Mouse (Mus musculus) limb, embryonic 14.5 days (tissue): ENCODE measurements around the gene Sdk1. TPM values are rescaled to one million over a fixed set of nuclear protein-coding genes. Genes with fewer than 3 reads are reported as not detected.

Source experiments
- ATAC-seq: fragments of 200-750 bp; cut with Nextera tagmentation; 2 replicates; pipeline ENCODE4 v1.8.0; 2017; ENCODE audit warnings: low read depth, moderate number of reproducible peaks, moderate TSS enrichment; ENCODE audit not compliant: low FRiP score
- DNase-seq: peaks from one replicate; pipeline ENCODE4 v3.0.0-alpha.2; 2015; ENCODE audit warnings: low spot score
- H3K27ac ChIP-seq: fragments of 300-500 bp; sonication (generic); replicated peaks from 2 replicates; pipeline ENCODE4 v1.5.1; 2014; ENCODE audit warnings: low read depth, mild to moderate bottlenecking, low read length, moderate library complexity, mixed read lengths
- H3K27me3 ChIP-seq: fragments of 300-500 bp; sonication (generic); 2 replicates; pipeline ENCODE4 v1.6.1; 2014; ENCODE audit warnings: low read length, mixed read lengths; ENCODE audit not compliant: control insufficient read depth, insufficient read depth
- H3K36me3 ChIP-seq: fragments of 300-500 bp; sonication (generic); 2 replicates; pipeline ENCODE4 v1.6.1; 2014; ENCODE audit warnings: mild to moderate bottlenecking, low read length, moderate library complexity, mixed read lengths; ENCODE audit not compliant: control insufficient read depth, insufficient read depth
- H3K4me1 ChIP-seq: fragments of 300-500 bp; sonication (generic); 2 replicates; pipeline ENCODE4 v1.6.1; 2014; ENCODE audit warnings: antibody characterized with exemption, low read length, mixed read lengths; ENCODE audit not compliant: control insufficient read depth, insufficient read depth
- H3K4me2 ChIP-seq: fragments of 300-500 bp; sonication (generic); replicated peaks from 2 replicates; pipeline ENCODE4 v1.6.1; 2014; ENCODE audit warnings: low read depth, mild to moderate bottlenecking, low read length, moderate library complexity; ENCODE audit not compliant: severe bottlenecking
- H3K4me3 ChIP-seq: fragments of 300-500 bp; sonication (generic); replicated peaks from 2 replicates; pipeline ENCODE4 v1.5.1; 2014; ENCODE audit warnings: low read length
- H3K9ac ChIP-seq: fragments of 300-500 bp; sonication (generic); 2 replicates; pipeline ENCODE4 v1.6.1; 2014; ENCODE audit warnings: mild to moderate bottlenecking, low read depth, low read length, moderate library complexity; ENCODE audit not compliant: severe bottlenecking
- H3K9me3 ChIP-seq: fragments of 300-500 bp; sonication (generic); 2 replicates; pipeline ENCODE4 v1.6.1; 2016; ENCODE audit warnings: low read length; ENCODE audit not compliant: control insufficient read depth
- POLR2A ChIP-seq: fragments of 200-500 bp; IDR thresholded peaks from 2 replicates; pipeline ENCODE4 v1.8.0; 2012; ENCODE audit warnings: inconsistent platforms, mild to moderate bottlenecking, moderate library complexity, borderline replicate concordance; ENCODE audit not compliant: insufficient read depth, insufficient read length; ENCODE audit errors: extremely low read depth
- WGBS: fragments of 180-500 bp; shearing (Covaris S2); extraction: QIAGEN DNeasy Blood & Tissue Kit; methylation state at CpG from one replicate; pipeline ENCODE4 v1.1.7; 2014; 5-methylcytosine and 5-hydroxymethylcytosine counted together
- polyA plus RNA-seq, 2 experiments: library from polyadenylated mRNA; depleted of rRNA in 1 of 2; stranded (reverse) in 1 of 2; unstranded in 1 of 2; fragments of >200 nt; fragmentation: Nextera tagmentation in 1 of 2; extraction: Ambion mirVana in 1 of 2; gene quantifications; 2 replicates each; pipeline versions ENCODE4 v1.2.1 to v1.2.3; 2012 to 2014

Sdk1 gene
- polyA plus RNA-seq, 2 experiments = 2.8 to 7.2 TPM

DNA sequence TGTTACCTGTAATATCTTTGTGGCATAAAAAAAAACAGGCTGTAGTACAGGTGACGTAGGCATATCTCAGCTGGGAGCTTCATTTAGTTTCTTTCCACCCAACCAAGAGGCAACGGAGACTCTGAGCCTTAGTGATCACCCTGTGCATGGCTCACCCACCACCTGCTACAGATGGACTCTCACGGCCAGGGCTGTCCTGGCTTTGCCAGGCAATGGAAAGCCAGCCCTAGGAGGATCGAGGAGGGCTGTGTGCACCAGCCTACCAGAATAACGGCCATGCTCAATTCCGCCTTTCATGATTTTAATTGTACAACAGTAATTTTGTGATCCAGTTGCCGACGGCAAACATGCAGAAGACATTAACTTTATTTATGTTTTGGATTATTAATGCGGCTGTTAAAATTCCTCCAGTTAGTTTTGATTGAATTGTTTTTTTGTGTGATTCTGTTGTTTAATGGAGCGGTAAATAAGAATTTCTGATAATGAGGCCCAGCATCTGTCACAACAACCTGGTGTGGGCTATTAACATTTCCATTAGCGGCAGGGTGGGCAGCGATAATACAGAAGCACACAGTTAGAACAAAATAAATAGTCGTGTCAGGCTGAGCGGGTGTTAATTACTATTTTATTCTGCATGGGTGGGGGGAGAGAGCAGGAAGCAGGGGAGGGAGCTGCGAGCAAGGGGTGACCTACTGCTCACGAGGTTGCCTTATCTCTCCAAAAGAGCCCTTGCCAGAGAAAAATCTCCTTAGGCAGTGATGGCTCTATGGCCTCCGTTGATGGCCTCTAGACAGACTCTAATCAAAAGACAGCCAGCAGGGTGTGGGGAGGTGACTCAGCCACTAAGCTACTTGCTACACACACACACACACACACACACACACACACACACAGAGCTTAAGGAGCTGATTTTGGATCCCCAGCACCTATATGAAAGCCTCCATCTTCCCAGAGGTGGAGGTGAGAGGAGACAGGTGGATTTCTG, 915.9 kb downstream of the Sdk1 start:
- Histone ChIP-seq H3K4me2 (no peak overlapping the region), H3K4me1 (no peaks in the 10 kb centered on the region), H3K9me3 (no peaks in the 10 kb centered on the region), H3K36me3 (no peaks in the 10 kb centered on the region), H3K27ac (no peak overlapping the region), H3K27me3 (no peaks in the 10 kb centered on the region), H3K9ac (no peak overlapping the region), H3K4me3 (no peak overlapping the region)
- no peak for TF ChIP-seq POLR2A
- WGBS = 47% methylated on average over 17 of the region's 17 CpGs
- ATAC-seq (no peak), DNase-seq (no peak)

DNA sequence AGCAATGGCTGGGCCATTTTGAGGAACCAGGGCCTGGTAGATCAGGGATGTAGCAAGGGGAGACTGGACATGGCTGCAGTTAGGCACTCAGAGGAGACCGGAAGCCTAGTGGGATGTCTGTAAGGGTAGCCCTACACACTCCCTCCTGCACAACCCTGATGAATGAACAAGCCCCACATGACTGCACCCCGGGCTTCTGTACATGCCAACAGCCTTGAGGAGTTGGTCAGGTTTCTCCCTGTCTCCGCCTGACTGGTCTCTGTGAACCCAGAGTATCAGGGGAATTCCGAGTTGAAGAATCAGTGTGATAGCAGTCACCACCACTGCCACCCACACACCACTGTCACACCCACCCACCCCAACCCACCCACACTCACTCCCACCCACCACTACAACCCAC, 922.2 kb downstream of the Sdk1 start:
- H3K9me3 ChIP-seq = no peaks in the 10 kb centered on the region
- DNase-seq (no peak), ATAC-seq (no peak)
- H3K27me3 ChIP-seq = no peaks in the 10 kb centered on the region
- no peak overlapping the region for H3K4me3 ChIP-seq
- no peak overlapping the region for H3K4me2 ChIP-seq
- H3K27ac ChIP-seq = no peak overlapping the region
- WGBS = 87% methylated on average over 4 of the region's 4 CpGs
- TF ChIP-seq POLR2A = no peak
- H3K36me3 ChIP-seq = no peaks in the 10 kb centered on the region
- no peak overlapping the region for H3K9ac ChIP-seq
- no peaks in the 10 kb centered on the region for H3K4me1 ChIP-seq

DNA sequence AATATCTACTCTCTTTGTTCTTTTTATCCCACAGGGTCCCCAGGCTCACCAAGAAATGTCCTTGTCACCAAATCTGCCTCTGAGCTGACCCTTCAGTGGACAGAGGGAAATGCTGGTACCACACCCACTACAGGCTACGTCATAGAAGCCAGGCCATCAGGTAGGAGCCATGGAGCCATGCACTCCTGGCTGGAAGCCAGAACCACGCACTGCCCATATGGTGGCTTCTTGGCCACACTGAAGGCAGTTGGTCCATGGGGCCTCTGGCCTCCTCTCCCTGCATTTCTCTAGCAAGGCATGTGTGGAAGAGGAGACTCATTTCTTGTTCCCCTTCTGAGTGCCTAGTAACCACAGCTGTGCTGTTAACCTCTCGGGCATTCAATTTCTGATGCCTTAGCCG, 932.3 kb downstream of the Sdk1 start:
- H3K27me3 ChIP-seq = no peaks in the 10 kb centered on the region
- H3K4me2 ChIP-seq = no peak overlapping the region
- H3K9ac ChIP-seq = no peak overlapping the region
- H3K9me3 ChIP-seq = no peaks in the 10 kb centered on the region
- no peak overlapping the region for H3K4me3 ChIP-seq
- TF ChIP-seq POLR2A = no peak
- ATAC-seq (no peak), DNase-seq (no peak)
- H3K4me1 ChIP-seq = no peaks in the 10 kb centered on the region
- H3K27ac ChIP-seq = no peak overlapping the region
- 77% methylated on average over 4 of the region's 4 CpGs for WGBS
- no peaks in the 10 kb centered on the region for H3K36me3 ChIP-seq

DNA sequence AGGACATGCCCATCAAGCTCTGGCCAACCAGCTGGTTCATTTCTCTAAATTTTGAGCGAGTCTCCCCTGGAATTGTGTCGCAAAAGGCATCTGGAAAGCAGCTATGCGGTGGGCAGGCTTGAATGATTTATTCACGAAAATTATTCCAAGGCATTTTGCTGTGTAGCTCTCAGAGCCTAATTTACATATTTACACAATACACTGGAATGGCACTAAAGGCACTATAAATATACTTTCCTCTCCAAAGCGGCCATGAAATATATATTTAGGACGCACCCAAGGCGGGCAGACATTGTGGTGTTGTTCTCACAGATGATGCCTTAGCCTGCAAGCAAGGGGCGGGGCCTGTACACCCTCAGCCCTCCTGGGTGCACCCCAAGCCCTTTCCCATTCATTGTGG, 936.9 kb downstream of the Sdk1 start:
- Histone ChIP-seq H3K4me2 (no peak overlapping the region), H3K9ac (no peak overlapping the region), H3K9me3 (no peaks in the 10 kb centered on the region), H3K4me3 (no peak overlapping the region), H3K4me1 (no peaks in the 10 kb centered on the region), H3K36me3 (no peaks in the 10 kb centered on the region), H3K27me3 (no peaks in the 10 kb centered on the region), H3K27ac (no peak overlapping the region)
- no peak for TF ChIP-seq POLR2A
- DNase-seq (no peak), ATAC-seq (no peak)
- 68% methylated on average over 8 of the region's 8 CpGs for WGBS

DNA sequence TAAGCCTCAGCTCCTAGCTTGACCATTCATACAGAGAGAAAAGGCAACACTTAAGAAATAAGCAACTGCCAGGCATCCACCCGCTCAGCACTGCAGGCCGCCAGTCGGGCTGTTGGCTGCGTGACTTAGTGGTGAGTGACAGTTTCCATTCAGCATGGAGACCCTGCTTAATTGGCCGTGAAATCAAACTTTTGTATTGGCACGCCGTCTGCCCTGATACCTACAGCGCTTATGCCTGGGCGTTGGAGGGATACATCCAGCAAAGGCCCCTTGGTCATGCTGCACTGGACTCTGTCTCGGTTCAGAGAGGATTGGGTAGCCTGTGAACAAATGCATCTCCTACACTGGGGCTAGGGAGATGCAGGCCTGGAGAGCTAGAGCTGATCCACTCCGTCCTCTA, 938.0 kb downstream of the Sdk1 start:
- no peaks in the 10 kb centered on the region for H3K4me1 ChIP-seq
- no peak overlapping the region for H3K4me2 ChIP-seq
- no peak overlapping the region for H3K27ac ChIP-seq
- H3K9ac ChIP-seq = no peak overlapping the region
- ATAC-seq (no peak), DNase-seq (no peak)
- H3K9me3 ChIP-seq = no peaks in the 10 kb centered on the region
- no peak for TF ChIP-seq POLR2A
- WGBS = 70% methylated on average over 11 of the region's 11 CpGs
- no peak overlapping the region for H3K4me3 ChIP-seq
- H3K36me3 ChIP-seq = no peaks in the 10 kb centered on the region
- no peaks in the 10 kb centered on the region for H3K27me3 ChIP-seq
